Mouse (Mus musculus) intestine, embryonic 14.5 days (tissue): Measurements from ENCODE around the gene Acadl. TPM values are rescaled to one million over a fixed set of nuclear protein-coding genes. Genes with fewer than 3 reads are reported as not detected.

ENCODE experiments used
- ATAC-seq: fragments of 200-750 bp; cut with Nextera tagmentation; replicated peaks from 2 replicates; pipeline ENCODE4 v1.8.0; 2017; ENCODE audit warnings: low read depth, moderate number of reproducible peaks, moderate TSS enrichment, moderate library complexity; ENCODE audit not compliant: low FRiP score, low TSS enrichment
- DNase-seq: peaks from one replicate; pipeline ENCODE4 v3.0.0-alpha.2; 2018; ENCODE audit warnings: low spot score
- H3K27ac ChIP-seq: fragments of 300-500 bp; sonication (generic); 2 replicates; pipeline ENCODE4 v1.5.1; 2014; ENCODE audit warnings: low read depth, mild to moderate bottlenecking, control low read depth
- H3K27me3 ChIP-seq: fragments of 300-500 bp; sonication (generic); replicated peaks from 2 replicates; pipeline ENCODE4 v1.6.1; 2014; ENCODE audit warnings: low read length, control low read depth; ENCODE audit not compliant: control insufficient read depth, insufficient read depth
- H3K36me3 ChIP-seq: fragments of 300-500 bp; sonication (generic); 2 replicates; pipeline ENCODE4 v1.6.1; 2014; ENCODE audit warnings: low read length, control low read depth; ENCODE audit not compliant: control insufficient read depth, insufficient read depth
- H3K4me1 ChIP-seq: fragments of 300-500 bp; sonication (generic); replicated peaks from 2 replicates; pipeline ENCODE4 v1.6.1; 2014; ENCODE audit warnings: low read length, control low read depth, mixed read lengths; ENCODE audit not compliant: control insufficient read depth, insufficient read depth
- H3K4me2 ChIP-seq: fragments of 300-500 bp; sonication (generic); 2 replicates; pipeline ENCODE4 v1.6.1; 2014; ENCODE audit warnings: low read length
- H3K4me3 ChIP-seq: fragments of 300-500 bp; sonication (generic); 2 replicates; pipeline ENCODE4 v1.5.1; 2014; ENCODE audit warnings: low read depth, low read length, control low read depth, mixed read lengths
- H3K9ac ChIP-seq: fragments of 300-500 bp; sonication (generic); 2 replicates; pipeline ENCODE4 v1.6.1; 2014; ENCODE audit warnings: mild to moderate bottlenecking, low read length
- H3K9me3 ChIP-seq: fragments of 300-500 bp; sonication (generic); 2 replicates; pipeline ENCODE4 v1.6.1; 2016; ENCODE audit warnings: low read length, control low read depth; ENCODE audit not compliant: control insufficient read depth
- WGBS: fragments of 180-500 bp; shearing (Covaris S2); extraction: QIAGEN DNeasy Blood & Tissue Kit; methylation state at CpG from one replicate; pipeline ENCODE4 v1.1.7; 2014; 5-methylcytosine and 5-hydroxymethylcytosine counted together
- polyA plus RNA-seq: library from polyadenylated mRNA; unstranded; fragments of >200 nt; fragmentation: Nextera tagmentation; extraction: Ambion mirVana; gene quantifications from 2 replicates; pipeline ENCODE4 v1.2.1, GENCODE M21; 2014

Acadl gene
- 108 and 121 TPM in 2 replicates for polyA plus RNA-seq

DNA sequence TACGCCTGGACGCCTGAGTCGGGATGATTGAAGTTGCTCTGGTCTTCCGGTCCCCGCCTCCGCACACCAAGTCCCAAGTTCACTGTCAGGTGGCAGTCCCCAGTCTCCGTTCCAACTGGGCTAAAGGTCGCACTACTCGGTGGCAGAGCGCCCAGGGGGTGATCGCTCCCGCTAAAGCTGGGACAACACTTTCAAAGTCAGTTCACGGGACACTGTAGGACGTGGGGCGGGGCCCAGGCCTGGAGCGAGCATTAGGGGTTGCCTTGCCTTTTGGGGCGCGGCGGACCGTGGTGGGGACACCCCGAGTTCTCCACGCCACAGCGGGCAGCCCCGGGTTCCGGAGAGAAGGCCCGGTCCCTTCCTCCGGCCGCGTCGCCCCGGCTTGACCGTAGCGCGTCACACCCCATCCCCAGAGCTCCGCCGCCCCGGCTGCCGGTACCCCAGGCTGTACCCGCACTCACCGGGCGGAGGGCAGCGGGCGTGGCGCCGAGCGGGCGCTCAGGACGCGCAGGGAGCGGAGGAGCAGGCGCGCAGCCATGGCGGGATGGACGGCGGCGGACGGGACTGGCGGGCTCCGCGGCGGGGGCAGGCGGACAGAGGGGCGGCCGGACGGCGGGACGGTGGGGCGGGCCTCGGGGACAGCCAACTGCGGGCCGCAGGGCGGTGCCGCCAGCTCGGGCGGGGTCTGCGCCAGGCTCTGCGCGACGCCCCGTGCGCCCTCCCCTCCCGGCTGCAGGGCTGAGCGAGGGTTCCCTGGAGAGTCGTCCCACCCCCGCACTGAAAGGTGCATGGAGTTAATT is at the start of gene Acadl:
Acadl (minus strand) TSS at position 566 of the 800 bp plus-strand sequence.
- H3K4me1 ChIP-seq: peaks cover 11% of the 10 kb centered on the region; the same call in 1 of the 2 replicates
- no peaks in the 10 kb centered on the region for H3K9me3 ChIP-seq
- DNase-seq: peak; percentile 87
- peak within 1 kb of the TSS; percentile 64 for H3K27ac ChIP-seq
- peak within 1 kb of the TSS; percentile 63 for H3K9ac ChIP-seq
- 0% methylated on average over 70 of the region's 85 CpGs for WGBS
- H3K4me3 ChIP-seq: peak within 1 kb of the TSS; percentile 63
- H3K27me3 ChIP-seq: no peaks in the 10 kb centered on the region
- peaks cover 4% of the 10 kb centered on the region; the same call in 1 of the 2 replicates for H3K36me3 ChIP-seq
- ATAC-seq: peak; percentile 90
- H3K4me2 ChIP-seq: peak within 1 kb of the TSS; percentile 69

DNA sequence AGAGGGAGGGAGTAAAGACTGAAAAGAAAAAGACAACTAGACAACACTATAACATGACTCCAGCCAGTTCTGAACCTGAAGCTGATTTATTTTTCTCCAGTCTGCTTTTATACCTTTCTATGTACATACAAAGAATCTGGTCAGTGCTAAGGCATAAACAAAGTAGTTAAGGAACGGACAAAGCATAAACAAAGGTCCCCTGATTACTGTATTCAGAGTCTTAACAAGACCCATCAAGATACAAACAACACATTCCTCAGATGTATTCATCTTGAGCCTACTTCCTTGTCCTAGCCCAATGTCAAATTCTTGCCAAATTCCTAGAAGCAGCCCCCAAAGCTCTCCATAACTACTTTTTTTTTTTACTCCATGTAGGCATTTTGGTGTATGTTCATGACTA is 49.2 kb upstream of the Acadl start:
- H3K9me3 ChIP-seq: no peaks in the 10 kb centered on the region
- H3K36me3 ChIP-seq: no peaks in the 10 kb centered on the region
- H3K4me3 ChIP-seq: no peak overlapping the region
- H3K27ac ChIP-seq: no peak overlapping the region
- H3K27me3 ChIP-seq: no peaks in the 10 kb centered on the region
- H3K4me2 ChIP-seq: no peak overlapping the region
- DNase-seq (no peak), ATAC-seq (no peak)
- 34% methylated on average over 1 of the region's 1 CpGs for WGBS
- H3K4me1 ChIP-seq: no peaks in the 10 kb centered on the region
- no peak overlapping the region for H3K9ac ChIP-seq

DNA sequence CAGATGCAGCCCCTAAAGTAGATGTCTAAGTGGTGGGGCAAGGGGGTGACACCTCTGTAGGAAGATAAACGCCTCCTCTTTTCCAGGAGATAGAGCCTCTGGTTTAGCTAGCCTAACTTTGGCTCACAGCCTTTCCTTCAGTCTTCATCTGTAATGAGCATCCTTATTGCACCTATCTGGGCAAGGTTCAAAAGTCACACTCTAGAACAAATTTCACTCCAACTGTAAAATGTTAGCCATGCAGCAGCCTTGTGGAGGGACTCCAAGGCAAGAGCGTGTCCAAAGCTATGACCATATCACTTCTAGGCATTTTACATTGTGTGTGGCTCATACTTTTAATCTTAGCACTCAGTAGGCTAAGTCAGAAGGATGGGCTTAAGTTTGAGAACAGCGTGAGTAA is 39.5 kb upstream of the Acadl start:
- no peak overlapping the region for H3K27ac ChIP-seq
- H3K9me3 ChIP-seq: no peaks in the 10 kb centered on the region
- no peaks in the 10 kb centered on the region for H3K27me3 ChIP-seq
- no peak overlapping the region for H3K4me3 ChIP-seq
- 93% methylated on average over 3 of the region's 3 CpGs for WGBS
- ATAC-seq (no peak), DNase-seq (no peak)
- no peaks in the 10 kb centered on the region for H3K4me1 ChIP-seq
- H3K36me3 ChIP-seq: no peaks in the 10 kb centered on the region
- no peak overlapping the region for H3K4me2 ChIP-seq
- H3K9ac ChIP-seq: no peak overlapping the region

DNA sequence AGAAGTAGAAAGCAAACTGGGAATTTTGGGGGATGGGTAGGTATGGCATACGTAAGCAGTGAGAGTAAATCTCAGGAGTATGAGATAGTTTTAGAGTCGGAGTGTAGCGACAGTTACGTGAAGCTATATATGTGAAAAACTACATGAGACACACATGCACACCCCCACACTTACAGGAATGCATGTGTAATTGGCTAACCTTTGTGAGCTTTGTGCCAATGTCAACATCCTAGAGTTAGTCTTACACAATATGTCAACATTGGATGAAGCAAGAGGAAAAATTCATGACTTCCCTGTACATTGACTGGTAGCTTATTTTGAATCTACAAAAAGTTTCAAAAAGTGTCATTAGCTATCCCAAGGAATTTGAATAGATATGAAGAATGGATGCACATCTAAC is 37.9 kb upstream of the Acadl start:
- DNase-seq (no peak), ATAC-seq (no peak)
- WGBS: 85% methylated on average over 4 of the region's 4 CpGs
- Histone ChIP-seq H3K9ac (no peak overlapping the region), H3K9me3 (no peaks in the 10 kb centered on the region), H3K4me2 (no peak overlapping the region), H3K4me1 (no peaks in the 10 kb centered on the region; the same call in 1 of the 2 replicates), H3K27ac (no peak overlapping the region), H3K36me3 (no peaks in the 10 kb centered on the region), H3K27me3 (no peaks in the 10 kb centered on the region), H3K4me3 (no peak overlapping the region)

DNA sequence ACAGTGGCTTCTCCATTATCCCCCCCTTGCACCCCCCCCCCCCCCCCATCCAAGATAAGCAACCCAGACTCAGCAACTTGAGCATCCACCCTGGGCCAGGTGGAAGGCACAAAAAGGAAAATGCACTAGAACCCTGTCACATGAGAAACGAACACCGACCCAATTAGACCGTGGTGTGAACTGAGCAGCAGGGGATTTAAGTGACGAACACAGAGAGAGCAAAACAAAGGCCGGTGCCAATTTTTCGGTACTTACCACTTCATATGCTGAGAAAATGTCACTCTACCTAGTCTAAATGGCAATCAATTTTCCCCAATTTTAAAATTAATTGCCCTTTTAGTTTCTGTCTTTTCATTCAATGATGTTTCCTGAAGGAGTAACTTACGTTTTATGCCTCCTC is 35.2 kb upstream of the Acadl start:
- DNase-seq (no peak), ATAC-seq (no peak)
- 83% methylated on average over 7 of the region's 7 CpGs for WGBS
- H3K27ac ChIP-seq: no peak overlapping the region
- no peak overlapping the region for H3K4me2 ChIP-seq
- H3K36me3 ChIP-seq: no peaks in the 10 kb centered on the region
- H3K4me1 ChIP-seq: no peaks in the 10 kb centered on the region; the same call in 1 of the 2 replicates
- H3K9me3 ChIP-seq: no peaks in the 10 kb centered on the region
- no peaks in the 10 kb centered on the region for H3K27me3 ChIP-seq
- no peak overlapping the region for H3K9ac ChIP-seq
- no peak overlapping the region for H3K4me3 ChIP-seq

DNA sequence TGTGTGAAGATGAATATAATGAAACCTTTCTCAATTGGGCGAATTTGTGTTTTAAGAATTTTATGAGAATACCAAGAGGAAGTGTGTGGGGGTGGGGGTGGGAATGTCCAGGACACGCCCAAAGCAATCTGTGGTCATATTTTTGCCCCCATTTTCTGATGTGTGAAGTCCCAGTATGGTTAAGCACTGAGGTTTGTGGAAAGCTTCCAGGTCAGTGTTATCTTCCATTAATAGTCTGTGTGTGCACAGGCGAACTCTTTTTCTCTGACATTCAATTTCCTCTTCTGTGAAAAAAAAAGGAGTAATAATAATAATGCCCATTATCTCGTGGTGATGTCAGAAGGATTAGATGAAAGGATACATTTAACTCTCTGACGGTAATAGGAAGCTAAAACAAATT is 33.5 kb upstream of the Acadl start:
- H3K36me3 ChIP-seq: no peaks in the 10 kb centered on the region
- ATAC-seq (peak; percentile 23; the same call in 1 of the 2 replicates), DNase-seq (no peak)
- 0 out of 2 replicates have a peak overlapping the region, but pooled peaks have one; percentile 2 for H3K4me3 ChIP-seq
- no peaks in the 10 kb centered on the region; the same call in 1 of the 2 replicates for H3K4me1 ChIP-seq
- WGBS: 46% methylated on average over 5 of the region's 5 CpGs
- no peaks in the 10 kb centered on the region for H3K27me3 ChIP-seq
- no peaks in the 10 kb centered on the region for H3K9me3 ChIP-seq
- peak overlapping the region; percentile 37 for H3K4me2 ChIP-seq
- no peak overlapping the region for H3K9ac ChIP-seq
- no peak overlapping the region for H3K27ac ChIP-seq

DNA sequence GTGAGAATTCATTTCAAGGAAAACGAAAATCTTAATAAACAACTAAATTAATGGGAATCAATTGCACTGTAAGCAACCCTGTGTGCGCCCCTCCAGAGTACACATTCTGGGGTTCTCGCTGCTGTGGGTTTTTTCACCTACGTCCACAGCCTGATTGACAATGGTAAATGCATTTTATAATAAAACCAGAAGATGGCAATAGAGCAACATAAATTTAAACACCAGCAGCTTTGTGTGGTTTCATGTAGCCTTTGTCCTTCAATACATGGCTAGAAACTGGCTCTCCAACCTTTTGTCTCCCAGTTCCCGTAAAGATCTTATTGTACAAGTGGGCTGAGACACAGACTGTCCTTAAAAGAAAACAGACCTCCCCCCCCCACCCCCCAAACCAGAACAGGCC is 33.0 kb upstream of the Acadl start:
- Histone ChIP-seq H3K27me3 (no peaks in the 10 kb centered on the region), H3K4me1 (no peaks in the 10 kb centered on the region; the same call in 1 of the 2 replicates), H3K9me3 (no peaks in the 10 kb centered on the region), H3K4me2 (peak overlapping the region; percentile 37), H3K9ac (no peak overlapping the region), H3K27ac (no peak overlapping the region), H3K4me3 (0 out of 2 replicates have a peak overlapping the region, but pooled peaks have one; percentile 2), H3K36me3 (no peaks in the 10 kb centered on the region)
- DNase-seq (no peak), ATAC-seq (peak; percentile 80)
- WGBS: 30% methylated on average over 5 of the region's 5 CpGs

DNA sequence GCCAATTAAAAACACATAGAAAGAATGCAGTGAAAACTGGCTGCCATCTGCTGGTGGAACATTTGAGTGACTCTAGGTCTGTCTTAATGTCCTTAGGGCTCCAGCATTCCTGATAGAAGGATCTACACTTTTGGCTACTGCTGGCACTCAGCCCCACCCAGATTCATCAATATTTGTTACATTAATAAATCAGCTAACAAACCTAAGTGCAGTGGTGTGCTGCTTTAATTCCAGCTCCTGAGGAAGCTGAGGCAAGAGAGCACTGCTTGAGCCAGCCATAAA is 32.7 kb upstream of the Acadl start:
- Histone ChIP-seq H3K4me3 (no peak overlapping the region), H3K4me1 (no peaks in the 10 kb centered on the region; the same call in 1 of the 2 replicates), H3K27me3 (no peaks in the 10 kb centered on the region), H3K36me3 (no peaks in the 10 kb centered on the region), H3K27ac (no peak overlapping the region), H3K4me2 (peak overlapping the region; percentile 37), H3K9ac (no peak overlapping the region), H3K9me3 (no peaks in the 10 kb centered on the region)
- DNase-seq: peak; percentile 69
- peak; percentile 79 for ATAC-seq
